Mouse (Mus musculus) brain, embryonic 14.5 days (tissue): ENCODE results near the gene Ankrd52. TPM values are rescaled to one million over a fixed set of nuclear protein-coding genes. Genes with fewer than 3 reads are reported as not detected.

Experiments
- DNase-seq: peaks from one replicate; pipeline ENCODE4 v3.0.0-alpha.2; 2011; ENCODE audit warnings: low read depth
- CTCF ChIP-seq: fragments of 200-500 bp; IDR thresholded peaks from 2 replicates; pipeline ENCODE4 v1.5.1; 2012; ENCODE audit warnings: inconsistent platforms, mild to moderate bottlenecking, moderate library complexity, borderline replicate concordance; ENCODE audit not compliant: insufficient read depth, insufficient read length; ENCODE audit errors: extremely low read depth
- POLR2A ChIP-seq: fragments of 200-500 bp; IDR thresholded peaks from 2 replicates; pipeline ENCODE4 v1.6.1; 2012; ENCODE audit warnings: mild to moderate bottlenecking, inconsistent platforms, borderline replicate concordance; ENCODE audit not compliant: poor library complexity, insufficient read depth, insufficient read length, severe bottlenecking; ENCODE audit errors: extremely low read depth
- polyA plus RNA-seq: library from polyadenylated mRNA; depleted of rRNA; stranded (reverse); fragments of >200 nt; gene quantifications from 2 replicates; pipeline ENCODE4 v1.2.3, GENCODE M21; 2012; rRNA removed

Ankrd52 gene
- polyA plus RNA-seq, 1 experiment: 55.1 TPM

GRCm38 (mm10) chr10:128438675-128439279 is 61.9 kb downstream of the Ankrd52 start:
- TF ChIP-seq CTCF (no peak), POLR2A (no peak)

GRCm38 (mm10) chr10:128440407-128440806 is 63.5 kb downstream of the Ankrd52 start:
- DNase-seq: peak; percentile 31
- no peak for TF ChIP-seq POLR2A
- peak; percentile 47; the same call in 1 of the 2 replicates for TF ChIP-seq CTCF

More at GRCm38 (mm10) chr10:128438675-128439279, 61.9 kb downstream of the Ankrd52 start:
- DNase-seq: no peak

GRCm38 (mm10) chr10:128441324-128442119 is 64.6 kb downstream of the Ankrd52 start:
- no peak for TF ChIP-seq POLR2A
- no peak for TF ChIP-seq CTCF
- no peak for DNase-seq

- TF ChIP-seq CTCF: no peak
- TF ChIP-seq POLR2A: no peak
- no peak for DNase-seq
Observed at GRCm38 (mm10) chr10:128442718-128443117, 65.8 kb downstream of the Ankrd52 start.

GRCm38 (mm10) chr10:128444354-128444753 is 67.4 kb downstream of the Ankrd52 start:
- TF ChIP-seq CTCF: no peak
- TF ChIP-seq POLR2A: no peak
- no peak for DNase-seq

- no peak for DNase-seq
- TF ChIP-seq POLR2A (no peak), CTCF (no peak)
Observed at GRCm38 (mm10) chr10:128445407-128445806, 68.5 kb downstream of the Ankrd52 start.

- TF ChIP-seq CTCF (no peak), POLR2A (no peak)
- no peak for DNase-seq
Observed at GRCm38 (mm10) chr10:128451014-128451413, 74.1 kb downstream of the Ankrd52 start.

GRCm38 (mm10) chr10:128454471-128454870 is 77.6 kb downstream of the Ankrd52 start:
- no peak for TF ChIP-seq POLR2A
- no peak for TF ChIP-seq CTCF
- DNase-seq: no peak

GRCm38 (mm10) chr10:128455280-128455679 is 78.4 kb downstream of the Ankrd52 start:
- DNase-seq: peak; percentile 95
- TF ChIP-seq POLR2A (no peak), CTCF (peak; percentile 56; the same call in 1 of the 2 replicates)

- DNase-seq: no peak
- TF ChIP-seq POLR2A (no peak), CTCF (no peak)
Observed at GRCm38 (mm10) chr10:128457676-128458075, 80.8 kb downstream of the Ankrd52 start.

Other genes starting within 250 kb of the Ankrd52 start
- 23.6 and 26.7 TPM in 2 replicates for gene Rbms2, start 196.8 kb upstream of the Ankrd52 start, polyA plus RNA-seq
- 2.4 and 4.4 TPM in 2 replicates for gene Gls2, start 182.7 kb upstream of the Ankrd52 start, polyA plus RNA-seq
- 12.6 and 15.2 TPM in 2 replicates for gene Spryd4, start 165.3 kb upstream of the Ankrd52 start, polyA plus RNA-seq
- gene Mip, start 151.3 kb upstream of the Ankrd52 start, polyA plus RNA-seq: 0.36 and 0.39 TPM in 2 replicates
- gene Timeless, start 145.1 kb upstream of the Ankrd52 start, polyA plus RNA-seq: 12.9 and 14.0 TPM in 2 replicates
- 0.20 and 0.23 TPM in 2 replicates for gene Apon, start 123.0 kb upstream of the Ankrd52 start, polyA plus RNA-seq
- gene Apof, start 108.4 kb upstream of the Ankrd52 start, polyA plus RNA-seq: not detected in 2 replicates
- 26.4 and 27.7 TPM in 2 replicates for gene Stat2, start 106.6 kb upstream of the Ankrd52 start, polyA plus RNA-seq
- gene Il23a, start 78.4 kb upstream of the Ankrd52 start, polyA plus RNA-seq: 0.11 and 0.20 TPM in 2 replicates
- gene Pan2, start 73.8 kb upstream of the Ankrd52 start, polyA plus RNA-seq: 38.4 and 47.4 TPM in 2 replicates
- gene Cnpy2, start 54.7 kb upstream of the Ankrd52 start, polyA plus RNA-seq: 84.5 and 86.3 TPM in 2 replicates
- gene Cs, start 39.4 kb upstream of the Ankrd52 start, polyA plus RNA-seq: 185 and 203 TPM in 2 replicates
- 69.0 and 90.1 TPM in 2 replicates for gene Coq10a, start 8.1 kb upstream of the Ankrd52 start, polyA plus RNA-seq
- 0.04 and 0.35 TPM in 2 replicates for gene Slc39a5, start 24.1 kb downstream of the Ankrd52 start, polyA plus RNA-seq
- gene Nabp2, start 34.4 kb downstream of the Ankrd52 start, polyA plus RNA-seq: 96.8 and 102 TPM in 2 replicates
- 73.9 and 76.9 TPM in 2 replicates for gene Rnf41, start 34.5 kb downstream of the Ankrd52 start, polyA plus RNA-seq
- gene Smarcc2, start 82.1 kb downstream of the Ankrd52 start, polyA plus RNA-seq: 377 and 390 TPM in 2 replicates
- 1,007 and 1,045 TPM in 2 replicates for gene Myl6, start 117.0 kb downstream of the Ankrd52 start, polyA plus RNA-seq
- 31.6 and 36.4 TPM in 2 replicates for gene Myl6b, start 121.6 kb downstream of the Ankrd52 start, polyA plus RNA-seq
- 15.4 and 20.1 TPM in 2 replicates for gene Esyt1, start 148.8 kb downstream of the Ankrd52 start, polyA plus RNA-seq
- gene Zc3h10, start 170.7 kb downstream of the Ankrd52 start, polyA plus RNA-seq: 19.3 and 23.1 TPM in 2 replicates
- gene Rpl41, start 172.2 kb downstream of the Ankrd52 start, polyA plus RNA-seq: 2,223 TPM in 2 replicates
- 117 and 123 TPM in 2 replicates for gene Pa2g4, start 188.9 kb downstream of the Ankrd52 start, polyA plus RNA-seq
- gene Erbb3, start 212.5 kb downstream of the Ankrd52 start, polyA plus RNA-seq: 0.87 and 1.5 TPM in 2 replicates
- 896 and 1,032 TPM in 2 replicates for gene Rps26, start 249.6 kb downstream of the Ankrd52 start, polyA plus RNA-seq